Comparison of ENCODE assay signal across 8 mouse cellular contexts in the genomic region with DNA sequence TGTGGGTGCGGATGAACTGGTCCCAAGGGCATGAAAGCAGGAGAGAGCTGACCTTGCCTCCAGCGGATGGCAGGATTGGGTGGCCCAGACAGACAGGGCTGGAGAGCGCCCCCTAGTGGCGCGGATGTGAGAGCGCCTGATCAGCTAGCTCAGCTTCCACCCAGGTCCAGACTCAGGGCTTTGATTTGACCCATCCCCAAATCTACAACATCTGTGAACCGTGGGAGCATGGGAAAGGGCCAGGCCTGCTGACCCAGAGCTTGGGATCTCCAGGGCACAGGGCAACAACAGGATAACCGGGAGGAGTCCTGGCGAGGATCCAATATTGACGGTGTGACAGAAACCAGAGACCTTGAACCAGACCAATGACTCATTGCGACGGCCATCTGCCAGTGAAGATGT.
DNase-seq lines count a peak whose midpoint lies in the region; ATAC-seq and TF ChIP-seq lines count a peak whose summit lies in the region.

No protein-coding gene starts in this region.

- no peaks in the 10 kb centered on the region for H3K9me3 ChIP-seq in lung, embryonic 16.5 days (ENCODE audit: control insufficient read depth, low read length)
- no peaks in the 10 kb centered on the region for H3K9me3 ChIP-seq in stomach, embryonic 15.5 days

- H3K4me1 ChIP-seq in spleen, adult 2 months (ENCODE audit: control insufficient read depth, insufficient read depth, insufficient read length): peaks cover 7% of the 10 kb centered on the region
- H3K4me1 ChIP-seq in lung, embryonic 16.5 days (replicated peaks; ENCODE audit: control insufficient read depth, insufficient read depth, low read length): peaks cover 12% of the 10 kb centered on the region
- peaks cover 22% of the 10 kb centered on the region for H3K4me1 ChIP-seq in stomach, embryonic 15.5 days

- peak in 1 of 2 experiments; percentile 23 for DNase-seq in spleen, adult 2 months (ENCODE audit: low read depth in 1 of 2, low spot score in 2 of 2)
- no peak for DNase-seq in spleen, adult 12 weeks (ENCODE audit: low spot score)
- DNase-seq in adrenal gland, postnatal 25 days: peak; percentile 87
- peak; percentile 56 for DNase-seq in forelimb bud, embryonic 11.5 days (ENCODE audit: low read depth, low spot score)
- DNase-seq in induced T-regulatory cell, adult 2 months (ENCODE audit: low read depth): peak; percentile 71
- no peak for DNase-seq in layer of hippocampus, adult 9-11 months

- WGBS in spleen, adult 2 months: 28% methylated on average over 12 of the region's 12 CpGs
- whole genome bisulfite sequencing in lung, embryonic 16.5 days: 16% methylated on average over 12 of the region's 12 CpGs
- 21% methylated on average over 12 of the region's 12 CpGs for WGBS in stomach, embryonic 15.5 days

- H3K4me2 ChIP-seq in lung, embryonic 16.5 days (ENCODE audit: low read depth, low read length): no peak overlapping the region
- H3K4me2 ChIP-seq in stomach, embryonic 15.5 days: no peak overlapping the region

- no peaks in the 10 kb centered on the region for H3K36me3 ChIP-seq in spleen, adult 2 months (ENCODE audit: control insufficient read depth, insufficient read depth, low read length)
- no peaks in the 10 kb centered on the region for H3K36me3 ChIP-seq in lung, embryonic 16.5 days (ENCODE audit: control insufficient read depth, insufficient read depth, low read length)
- no peaks in the 10 kb centered on the region for H3K36me3 ChIP-seq in stomach, embryonic 15.5 days

- ATAC-seq in lung, embryonic 16.5 days (ENCODE audit: low read depth): peak; percentile 21; the same call in 1 of the 2 replicates
- ATAC-seq in stomach, embryonic 15.5 days (ENCODE audit: insufficient read depth, low FRiP score, low read depth): peak; percentile 12; the same call in 1 of the 2 replicates

- H3K4me3 ChIP-seq in spleen, adult 2 months (ENCODE audit: extremely low read depth, insufficient read depth, insufficient read length): no peak overlapping the region
- no peak overlapping the region for H3K4me3 ChIP-seq in lung, embryonic 16.5 days (ENCODE audit: low read length)
- H3K4me3 ChIP-seq in stomach, embryonic 15.5 days (replicated peaks): no peak overlapping the region

- peaks cover 4% of the 10 kb centered on the region for H3K27me3 ChIP-seq in spleen, adult 2 months (ENCODE audit: control insufficient read depth, insufficient read depth, low read length)
- H3K27me3 ChIP-seq in lung, embryonic 16.5 days (ENCODE audit: control insufficient read depth, insufficient read depth, low read depth, low read length): peaks cover 31% of the 10 kb centered on the region
- H3K27me3 ChIP-seq in stomach, embryonic 15.5 days (replicated peaks): peaks cover 19% of the 10 kb centered on the region

- TF ChIP-seq POLR2A in spleen, adult 2 months (IDR thresholded peaks at IDR 0.05; ENCODE audit: low read depth, low read length): no peak

- H3K27ac ChIP-seq in spleen, adult 2 months (ENCODE audit: insufficient read depth, low read length): no peak overlapping the region
- H3K27ac ChIP-seq in lung, embryonic 16.5 days (ENCODE audit: low read length): no peak overlapping the region
- no peak overlapping the region for H3K27ac ChIP-seq in stomach, embryonic 15.5 days

- no peak overlapping the region for H3K9ac ChIP-seq in lung, embryonic 16.5 days (ENCODE audit: low read length)
- H3K9ac ChIP-seq in stomach, embryonic 15.5 days: no peak overlapping the region

- TF ChIP-seq CTCF in spleen, adult 2 months (IDR thresholded peaks at IDR 0.05; ENCODE audit: extremely low read depth, insufficient read depth, insufficient read length, insufficient replicate concordance): peak; percentile 88

Comparison
In these comparisons a context has a peak if more than half of its experiments do, and no peak if none do; other contexts are left out.
1. DNase-seq: peak in adrenal gland, postnatal 25 days (single experiment), forelimb bud, embryonic 11.5 days (single experiment) and induced T-regulatory cell, adult 2 months (single experiment); none in spleen, adult 12 weeks (single experiment) and layer of hippocampus, adult 9-11 months (single experiment).